Mouse (Mus musculus) kidney, postnatal 25 days (tissue): ENCODE data around the gene Capzb.
A peak's percentile ranks its signal among the peaks of the same experiment; 100 is the strongest.

Source experiments
- DNase-seq, 2 experiments: peaks; one replicate each; pipeline ENCODE4 v3.0.0; 2021; ENCODE audit warnings: mixed read lengths in 2 of 2

Gene Capzb

DNA sequence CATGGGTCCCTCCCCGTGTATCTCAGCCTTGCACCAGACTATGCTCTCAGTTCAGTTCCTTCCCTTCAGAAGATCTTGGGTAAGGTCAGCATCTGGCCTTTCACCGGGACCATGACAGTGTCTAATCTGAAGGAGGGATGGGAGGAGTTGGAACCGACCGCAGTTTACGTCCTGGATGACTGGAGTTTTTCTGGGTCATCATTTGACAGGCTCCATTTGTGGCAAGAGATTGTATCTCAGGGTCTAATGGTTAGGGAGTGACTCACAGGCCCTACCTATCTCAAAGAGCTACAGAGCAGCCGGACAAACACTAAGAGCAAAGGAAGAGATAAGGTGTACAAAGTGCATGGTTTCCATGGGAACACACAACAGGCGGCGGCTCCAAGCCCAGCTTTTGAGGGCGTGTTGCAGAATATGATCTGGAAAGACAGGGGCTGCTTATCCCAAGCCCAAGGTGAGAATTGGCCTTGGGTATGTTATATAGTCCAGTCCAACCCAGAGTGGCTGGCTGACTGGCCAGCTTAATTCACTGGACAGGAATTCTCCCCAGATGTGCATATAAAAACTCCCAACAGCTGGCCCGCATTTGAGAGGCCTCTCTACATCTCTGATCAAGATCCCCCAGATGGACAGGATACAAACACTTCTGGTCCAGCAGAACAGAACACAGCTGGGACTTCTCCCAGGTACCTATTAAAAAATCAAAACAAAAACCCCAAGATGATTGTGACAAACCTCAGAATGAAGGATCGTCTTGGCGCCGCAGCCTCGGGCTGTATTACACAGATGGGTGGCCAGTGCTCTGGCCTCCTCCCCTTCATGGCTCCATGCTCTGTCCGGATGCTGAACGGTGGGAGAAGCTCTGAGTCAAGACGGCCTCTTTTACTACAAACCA lies 12.7 kb upstream of the Capzb start:
- DNase-seq, result no peak

DNA sequence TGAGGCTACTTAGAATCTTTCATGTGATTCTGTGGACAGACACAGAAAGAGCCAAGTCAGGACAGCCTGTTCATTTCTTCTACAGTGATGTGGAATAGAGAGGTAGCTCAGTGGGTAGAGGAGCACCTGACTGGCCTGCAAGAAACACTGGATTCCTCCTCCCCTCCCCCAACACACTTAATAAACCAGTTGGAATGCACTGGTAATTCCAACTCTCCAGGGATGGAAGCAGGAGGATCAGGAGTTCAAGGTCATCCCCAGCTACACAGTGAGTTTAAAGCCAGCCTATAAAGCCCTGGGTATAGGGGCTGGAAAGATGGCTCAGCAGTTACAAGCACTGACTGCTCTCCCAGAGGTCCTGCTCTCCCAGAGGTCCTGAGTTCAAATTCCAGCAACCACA lies 10.2 kb upstream of the Capzb start:
- DNase-seq, result no peak

DNA sequence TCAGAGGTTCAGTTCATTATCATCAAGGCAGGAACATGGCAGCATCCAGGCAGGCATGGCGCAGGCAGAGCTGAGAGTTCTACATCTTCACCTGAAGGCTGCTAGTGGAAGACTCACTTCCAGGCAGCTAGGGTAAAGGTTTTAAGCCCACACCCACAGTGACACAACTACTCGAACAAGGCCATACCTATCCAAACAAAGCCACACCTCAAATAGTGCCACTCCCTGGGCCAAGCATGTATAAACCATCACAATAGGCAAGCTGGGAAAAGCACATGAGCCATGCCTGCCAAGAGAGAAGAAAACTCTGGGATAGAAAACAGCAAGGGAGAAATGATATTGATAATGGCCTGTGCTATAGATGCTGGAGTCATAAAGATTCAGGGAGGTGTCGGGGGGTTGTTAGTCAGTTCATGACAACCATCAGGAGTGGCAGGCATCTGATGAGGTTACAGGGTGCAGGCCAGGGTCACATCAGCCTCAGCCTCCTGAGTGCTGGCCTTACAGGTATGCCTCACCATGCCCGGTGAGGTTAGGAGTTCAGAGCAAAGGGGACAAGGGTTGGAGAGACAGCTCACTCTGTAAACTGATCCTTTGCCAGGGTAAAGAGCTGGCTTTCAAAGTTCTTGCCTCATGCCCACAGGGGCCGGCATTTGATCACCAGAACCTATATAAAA lies 6.8 kb upstream of the Capzb start:
- no peak for DNase-seq

DNA sequence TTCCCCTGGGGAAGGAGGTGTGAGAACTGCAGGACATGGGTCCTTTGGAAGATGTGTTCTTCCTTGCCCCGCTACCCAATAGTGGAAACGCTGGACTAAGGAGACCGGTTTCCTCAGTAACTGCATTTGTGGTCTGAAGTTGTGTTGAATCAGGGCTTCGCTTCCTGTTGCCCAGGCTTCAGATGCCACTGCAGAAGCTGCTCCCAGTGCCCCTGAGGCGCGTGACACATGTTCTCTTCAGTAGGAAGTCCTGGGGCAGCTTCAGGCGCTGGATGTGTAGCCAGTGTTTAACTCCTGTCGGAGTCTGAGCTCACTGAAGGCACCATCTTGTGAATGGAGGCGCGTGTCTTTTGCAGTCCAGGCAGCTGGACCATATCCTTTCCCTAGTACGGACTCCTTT lies 4.8 kb upstream of the Capzb start:
- no peak for DNase-seq

DNA sequence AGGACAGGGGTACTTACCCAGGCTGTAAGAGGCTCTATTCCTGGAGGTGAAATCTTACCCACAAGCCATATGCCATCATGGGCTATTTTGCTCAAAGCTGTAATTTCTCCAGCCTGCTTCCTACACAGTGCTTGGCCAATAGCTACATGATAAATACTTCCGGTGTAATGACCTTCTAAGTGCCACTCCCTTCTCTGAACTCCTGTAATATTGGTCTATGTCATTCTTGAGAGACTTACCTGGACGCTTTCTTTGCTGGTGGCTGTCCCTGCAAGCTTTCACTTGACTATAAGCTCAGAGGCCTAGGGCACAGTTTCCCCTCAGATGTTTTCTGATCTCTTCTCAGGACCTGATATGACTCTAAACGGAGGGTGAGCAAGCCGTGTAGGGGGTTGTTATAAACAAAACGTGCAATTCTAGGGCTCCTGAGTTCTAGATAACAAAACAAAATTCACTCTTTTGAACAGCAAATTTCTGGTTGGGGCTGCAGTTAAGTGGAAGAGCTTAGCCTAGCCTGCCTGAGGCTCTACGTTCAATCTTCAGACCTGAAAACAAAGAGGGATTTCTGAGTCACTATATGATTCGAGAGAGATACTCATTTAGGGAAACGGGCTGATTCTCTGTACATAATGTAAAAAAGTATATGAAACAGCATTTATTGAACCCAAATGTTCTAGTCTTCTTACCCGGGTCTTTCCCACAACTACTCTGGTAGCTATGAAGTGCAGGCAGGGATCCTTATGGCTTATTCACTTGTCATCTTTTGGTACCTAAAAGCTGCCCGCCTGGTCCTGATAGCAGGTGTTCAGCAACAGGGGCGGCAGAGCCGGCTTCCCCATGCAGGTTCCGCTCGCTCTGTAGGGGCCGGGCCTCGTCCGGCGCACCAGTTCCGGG lies 847 bp upstream of the Capzb start:
- DNase-seq, result no peak

DNA sequence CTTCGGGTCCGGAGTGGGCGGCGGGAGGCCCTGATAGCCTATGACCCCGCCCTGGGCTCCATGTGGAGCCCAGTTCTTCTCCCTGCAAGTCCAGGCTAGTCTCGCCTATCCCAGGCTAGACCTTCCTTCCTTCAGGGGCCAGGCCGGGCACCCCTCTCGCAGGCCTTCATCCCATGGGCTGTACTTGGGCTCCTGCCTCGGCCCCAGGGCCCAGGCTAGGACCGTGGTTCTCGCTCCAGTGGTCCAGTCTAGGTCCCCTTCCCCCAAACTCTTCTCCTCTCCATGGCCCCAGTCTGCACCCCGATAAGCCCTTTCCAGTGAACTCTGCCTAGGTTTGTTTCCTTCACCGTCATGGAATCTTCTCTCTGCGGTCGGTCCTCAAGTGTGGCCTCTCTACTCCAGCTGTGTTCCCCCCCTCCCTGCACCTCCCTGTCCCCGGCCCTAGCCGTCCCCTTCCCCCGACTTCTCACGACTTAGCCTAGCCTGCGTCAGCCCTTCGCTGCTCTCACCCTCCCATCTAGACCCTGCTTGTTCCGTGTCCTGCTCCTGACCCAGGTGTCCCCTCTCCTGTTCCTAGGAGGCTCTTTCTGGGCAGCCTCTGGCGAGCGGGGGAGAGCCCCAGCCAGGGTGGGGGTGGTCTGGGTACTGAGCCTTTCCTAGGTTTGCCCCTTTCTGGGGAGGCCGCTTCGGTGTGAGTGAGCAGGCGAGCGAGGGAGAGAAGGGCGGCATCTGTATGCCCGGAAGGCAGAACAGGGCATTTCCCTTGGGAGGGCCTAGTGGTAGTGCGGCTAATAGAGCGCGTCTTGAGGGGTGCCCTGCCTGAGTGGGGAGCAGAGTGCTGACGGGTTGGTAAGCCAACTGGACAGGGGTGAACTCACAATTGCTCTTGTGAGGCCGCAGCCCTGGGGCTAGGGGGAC lies 736 bp downstream of the Capzb start:
- DNase-seq, result no peak

DNA sequence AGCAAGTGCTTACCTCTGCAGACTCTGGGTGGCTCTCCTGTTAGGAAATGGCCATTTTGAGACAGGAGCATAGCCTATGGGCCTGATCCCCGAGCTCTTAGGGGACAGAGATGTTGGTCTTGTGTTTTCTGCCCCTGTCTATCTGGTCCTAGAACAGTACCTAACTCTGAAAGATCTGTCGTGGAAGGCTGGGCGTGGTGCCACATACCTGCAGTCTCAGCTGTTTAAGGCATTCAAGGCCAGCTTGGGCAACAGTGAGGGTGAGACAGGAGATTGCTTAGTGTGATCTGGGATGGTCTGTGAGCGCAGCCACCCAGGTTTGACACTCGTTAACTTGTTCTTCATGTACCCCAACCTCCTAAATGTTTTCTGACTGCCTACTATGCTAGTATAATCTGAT lies 2.4 kb downstream of the Capzb start:
- peak; percentile 50 to 61 for DNase-seq

DNA sequence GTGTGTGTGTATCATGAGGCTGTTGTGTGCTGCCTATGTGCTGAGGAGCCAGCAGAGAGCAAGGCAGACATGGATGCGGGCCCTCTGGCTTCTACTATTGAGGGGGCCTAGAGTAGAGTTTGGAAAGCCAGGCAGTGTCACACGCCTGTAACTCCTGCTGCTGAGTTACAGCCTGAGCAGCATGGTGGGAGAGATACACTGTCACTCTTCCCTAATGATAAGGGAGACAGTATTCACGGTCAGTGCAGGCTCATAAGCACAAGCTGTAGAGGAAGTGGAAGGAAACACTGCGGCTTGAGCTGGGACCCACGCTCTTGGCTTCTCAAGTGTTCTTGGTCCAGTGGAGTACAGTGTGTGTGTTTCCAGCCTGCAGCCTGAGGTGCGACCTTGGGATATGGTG lies 3.8 kb downstream of the Capzb start:
- no peak for DNase-seq

DNA sequence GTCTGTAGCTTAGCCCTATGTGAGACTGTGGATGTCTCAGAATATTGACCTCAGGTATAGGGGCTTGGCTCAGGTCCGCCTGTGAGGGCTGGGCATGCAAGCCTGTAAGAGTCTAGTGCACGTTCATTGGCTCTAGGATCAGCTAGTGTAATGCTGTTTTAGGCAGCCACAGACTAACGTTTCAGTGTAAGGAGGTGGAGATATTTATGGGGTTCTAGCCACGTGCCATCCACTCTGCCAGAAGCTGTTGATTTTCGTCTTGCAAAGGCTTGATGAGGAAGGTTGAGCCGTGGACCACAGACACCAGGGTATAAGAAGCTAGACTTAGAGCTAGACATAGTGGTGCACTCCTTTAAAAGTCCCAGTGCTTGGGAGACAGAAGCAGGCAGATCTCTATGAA lies 4.2 kb downstream of the Capzb start:
- DNase-seq, result no peak

DNA sequence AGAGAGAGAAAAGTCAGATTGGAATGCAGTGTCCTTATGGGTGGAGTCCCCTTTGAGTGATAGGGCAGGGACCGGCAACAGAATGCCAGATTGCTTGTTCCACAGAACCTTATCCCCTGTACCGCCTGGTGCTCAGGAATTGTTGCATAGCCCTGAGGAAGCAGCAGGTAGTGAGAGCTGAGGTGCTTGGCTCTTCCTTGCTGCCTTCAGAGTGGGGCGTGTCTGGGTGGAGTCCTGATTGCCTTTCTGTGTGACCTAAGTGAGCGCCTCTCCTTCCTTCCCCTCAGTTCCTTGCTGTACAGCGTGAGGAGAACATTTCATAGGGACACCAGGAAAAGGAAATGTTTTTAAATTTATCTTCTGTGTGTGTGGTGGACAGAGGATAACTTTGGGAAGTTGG lies 4.8 kb downstream of the Capzb start:
- DNase-seq, result peak in 1 of 2 experiments; percentile 57

DNA sequence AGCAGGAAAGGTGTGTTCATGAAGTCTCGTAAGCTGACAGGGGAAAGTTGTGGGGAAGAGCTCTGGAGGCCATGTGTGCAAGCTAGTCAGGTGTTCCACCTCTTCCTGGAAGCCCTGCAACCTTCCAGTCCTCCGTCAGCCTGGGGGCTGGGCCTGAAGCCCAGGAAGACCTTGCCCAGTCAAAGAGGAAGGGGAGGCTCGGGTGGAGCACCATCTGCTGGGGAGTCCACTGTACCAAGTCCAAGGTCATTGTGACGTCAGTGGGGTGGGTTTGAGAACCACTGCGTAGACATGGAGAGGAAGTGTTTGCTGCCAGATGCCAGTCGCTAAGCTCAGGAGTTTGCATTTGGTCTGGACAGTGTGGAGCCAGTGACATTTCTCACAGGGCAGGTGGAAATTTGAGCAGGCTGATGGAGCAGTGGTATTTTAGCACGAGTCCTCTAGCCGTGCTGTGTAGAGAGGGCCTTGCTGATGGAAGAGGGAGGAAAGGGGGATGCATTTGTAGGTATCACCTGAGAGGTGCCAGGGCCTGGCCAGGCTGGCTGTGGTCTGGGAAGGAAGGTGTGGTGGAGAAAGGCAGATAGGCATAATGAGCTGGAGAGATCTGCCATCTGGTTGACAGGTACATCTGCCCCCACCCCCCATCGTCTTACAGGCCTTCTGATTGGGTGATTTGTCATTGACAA lies 5.4 kb downstream of the Capzb start:
- peak; percentile 74 to 91 for DNase-seq

DNA sequence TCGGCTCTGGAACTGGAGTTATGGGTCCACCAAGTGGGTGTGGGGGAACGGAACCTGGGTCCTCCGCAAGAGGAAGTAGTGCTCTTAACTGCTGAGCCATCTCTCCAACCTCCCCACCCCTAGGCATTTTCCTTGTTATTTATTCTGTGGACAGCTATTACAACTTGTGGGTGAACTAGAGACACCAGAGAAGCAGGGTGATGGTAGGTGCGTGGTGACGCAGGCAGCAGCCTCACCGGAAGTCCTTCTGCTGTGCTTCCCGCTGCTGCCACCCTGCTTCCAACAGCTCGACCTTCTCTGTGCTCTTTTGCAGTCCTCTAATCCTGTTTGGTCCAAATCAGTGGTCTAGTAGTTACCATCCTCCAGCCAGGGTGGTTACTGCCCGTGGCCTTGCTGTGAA lies 6.4 kb downstream of the Capzb start:
- no peak for DNase-seq

DNA sequence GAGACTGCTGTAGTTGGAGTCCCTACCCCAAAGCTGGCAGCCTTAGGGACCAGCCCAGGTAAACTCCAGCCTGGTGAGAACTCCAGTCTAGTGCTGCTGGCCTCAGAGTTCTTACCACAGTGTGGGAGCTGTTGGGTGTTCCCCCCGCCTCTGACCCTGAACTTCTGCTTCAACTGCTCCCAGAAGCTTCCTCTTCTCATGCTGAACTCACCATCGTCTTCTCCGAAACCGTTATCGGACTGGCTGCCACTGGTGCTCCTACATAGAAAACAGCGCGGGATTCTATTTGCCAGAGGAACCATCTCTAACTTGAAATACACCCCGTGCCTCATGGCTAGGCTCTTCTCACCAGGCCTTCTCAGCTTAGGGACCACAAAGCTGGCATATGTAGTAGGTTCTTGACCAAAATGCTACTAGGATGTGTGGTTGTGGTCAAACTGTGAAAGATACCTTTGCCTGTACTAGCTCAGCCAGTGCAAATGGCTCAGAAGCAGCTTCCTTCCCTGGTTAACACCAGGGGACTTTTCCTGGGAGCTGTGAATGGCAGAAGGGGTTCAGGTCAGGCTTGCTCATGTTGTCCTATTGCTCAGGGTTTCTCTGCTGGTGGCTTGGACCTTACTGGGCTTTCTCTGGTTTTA lies 7.1 kb downstream of the Capzb start:
- DNase-seq, result no peak

DNA sequence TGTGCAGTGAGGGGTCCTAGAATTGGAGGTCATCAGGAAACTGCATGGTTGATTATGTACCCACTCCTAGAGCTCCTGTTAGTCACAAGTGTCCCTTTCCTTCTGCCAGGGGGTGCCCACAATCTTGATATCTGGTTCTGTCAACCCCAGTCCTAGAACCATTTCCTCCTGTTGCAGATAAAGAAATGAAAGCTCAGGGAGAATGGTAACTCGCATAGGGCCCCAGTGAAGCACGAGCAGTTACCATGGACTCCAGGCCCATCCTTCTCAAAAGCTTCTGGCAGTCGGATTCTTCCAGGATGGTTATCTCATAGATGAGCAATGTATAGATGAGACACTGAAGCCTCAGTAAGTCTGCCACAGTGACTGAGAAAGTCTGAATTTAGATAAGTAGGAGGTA lies 8.2 kb downstream of the Capzb start:
- no peak for DNase-seq

DNA sequence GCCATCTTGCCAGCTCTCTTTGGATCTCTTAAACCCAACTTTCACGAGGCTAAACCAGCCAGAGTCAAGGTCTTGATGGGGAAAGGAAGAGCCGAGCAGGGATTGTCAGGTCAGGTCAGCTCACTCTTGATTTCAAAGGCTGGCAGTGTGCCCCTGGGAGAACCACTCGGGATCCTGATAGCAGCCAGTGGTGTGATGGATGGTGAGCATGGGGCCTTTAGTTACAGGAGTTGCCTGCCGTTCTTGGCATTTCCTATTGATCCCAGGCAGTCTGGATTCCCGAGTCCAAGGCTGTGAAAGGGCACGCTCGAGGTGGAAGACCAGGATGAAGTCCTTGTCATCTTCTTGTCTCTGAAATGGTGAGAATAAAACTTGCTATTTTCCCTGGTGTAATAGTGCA lies 9.9 kb downstream of the Capzb start:
- peak; percentile 45 to 61 for DNase-seq

DNA sequence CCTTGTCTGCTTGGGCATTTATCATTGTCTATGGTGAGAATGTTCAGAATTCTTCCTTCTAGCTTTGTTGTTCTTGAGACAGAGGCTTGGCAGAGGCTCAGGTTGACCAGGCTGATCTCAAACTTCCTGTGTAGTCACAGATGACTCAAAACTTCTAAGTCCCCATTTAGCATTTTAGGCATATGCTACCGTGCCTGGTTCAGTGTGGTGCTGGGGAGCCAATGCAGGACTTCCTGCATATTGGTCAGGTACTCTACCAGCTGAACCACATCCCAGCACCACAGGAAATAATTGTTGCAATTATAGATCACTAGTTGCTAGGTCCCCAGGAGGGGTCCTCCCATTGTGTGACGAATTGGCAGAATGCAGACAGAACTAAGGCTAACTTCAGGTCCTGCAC lies 10.7 kb downstream of the Capzb start:
- DNase-seq, result peak; percentile 56 to 64

DNA sequence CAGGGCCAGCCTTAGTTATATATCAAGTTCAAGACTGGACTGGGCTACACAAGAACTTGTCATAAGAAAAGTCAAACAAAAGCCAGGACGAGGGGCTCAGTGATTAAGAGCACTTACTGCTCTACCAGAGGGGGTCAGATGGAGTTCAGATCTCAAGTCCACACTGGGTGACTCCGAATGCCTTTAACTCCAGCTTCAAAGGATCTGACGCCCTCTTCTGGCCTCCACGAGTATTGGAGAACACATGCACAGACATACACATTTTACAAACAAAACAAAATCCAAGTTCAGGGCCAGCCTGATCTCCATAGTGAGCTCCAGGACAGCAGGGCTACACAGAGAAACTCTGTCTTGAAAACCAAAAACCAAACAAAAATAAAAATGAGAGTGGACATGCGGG lies 13.1 kb downstream of the Capzb start:
- DNase-seq, result peak in 1 of 2 experiments; percentile 53

DNA sequence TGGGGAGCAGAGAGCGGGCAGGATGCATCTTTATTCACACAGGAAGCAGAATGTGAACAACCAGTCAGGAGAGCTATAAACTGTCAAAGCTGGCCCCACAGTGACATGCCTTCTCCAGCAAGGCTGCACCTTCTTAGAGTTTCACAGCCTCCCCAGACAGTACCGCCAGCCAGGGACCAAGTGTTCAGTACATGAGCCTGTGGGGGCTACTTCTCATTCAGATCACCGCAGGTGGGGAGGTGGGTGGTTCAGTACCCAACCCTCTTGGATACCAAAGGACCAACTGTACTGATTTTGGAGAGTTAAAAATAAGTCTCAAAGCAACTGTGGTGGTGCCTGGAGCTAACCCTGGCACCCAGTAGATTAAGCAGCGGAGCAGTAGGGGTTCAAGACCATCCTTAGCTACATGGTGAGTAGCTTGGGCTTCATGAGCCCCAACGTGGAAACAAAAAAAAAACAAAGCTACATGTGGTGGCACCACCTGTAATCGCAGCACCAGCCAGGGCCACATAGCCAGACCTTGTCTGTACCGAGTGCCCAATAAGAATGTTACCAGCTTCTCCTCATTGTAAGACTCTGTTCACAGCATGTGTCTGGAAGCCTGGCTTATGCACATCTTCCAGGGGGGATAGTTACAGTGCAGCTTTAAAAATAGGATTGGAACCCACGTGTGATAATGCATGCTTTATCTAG lies 13.8 kb downstream of the Capzb start:
- no peak for DNase-seq

DNA sequence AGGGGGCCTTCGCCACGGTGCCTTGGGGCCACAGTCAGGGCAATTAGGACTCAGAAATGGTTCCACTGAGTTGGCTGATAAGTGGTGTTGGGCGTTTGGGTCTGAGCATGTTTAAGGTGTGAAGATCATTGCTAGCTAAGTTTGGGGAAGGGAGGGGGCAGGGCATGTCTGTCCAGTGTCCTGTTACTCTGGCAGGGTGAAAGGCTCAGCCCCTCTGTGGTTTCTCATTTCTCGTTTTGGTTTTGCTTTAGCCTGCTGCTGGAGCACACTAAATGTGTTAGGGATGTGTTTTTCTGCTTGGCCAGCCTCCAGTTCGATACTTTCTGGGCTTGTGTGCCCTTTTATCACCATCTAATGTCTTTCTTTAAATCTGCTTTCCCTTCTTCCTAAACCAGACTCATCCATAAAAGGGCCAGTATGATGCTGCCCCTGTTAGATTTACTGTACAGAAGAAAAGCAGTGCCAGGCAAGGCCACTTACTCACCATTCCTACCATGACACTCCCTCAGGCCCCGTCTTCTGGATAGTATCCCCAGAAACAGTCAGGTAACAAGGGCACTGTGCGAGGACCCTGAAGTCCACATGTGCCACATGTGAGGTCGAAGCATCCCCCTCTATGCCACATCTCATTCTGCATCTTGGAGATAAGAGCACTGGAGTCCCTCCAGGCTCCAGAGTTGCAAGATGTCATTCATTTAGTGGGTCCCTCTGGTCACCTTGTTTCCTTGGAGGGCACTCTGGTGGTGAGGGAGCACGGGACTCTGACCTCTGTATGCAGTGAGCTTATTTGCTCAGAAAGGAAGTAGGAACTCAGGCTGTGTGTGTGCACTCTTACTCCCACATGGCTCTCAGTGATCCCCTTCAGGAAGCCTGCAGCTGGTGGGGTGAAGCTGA lies 15.8 kb downstream of the Capzb start:
- no peak for DNase-seq
